Mouse (Mus musculus) c-Kit-positive CD71-positive TER-119-positive erythroid progenitor cells, embryonic 14.5 days (primary cell): ENCODE results near the gene Sap18b.
"Not testable (repeated sequence)": the region's sequence is repeated elsewhere in the genome, so short reads cannot be mapped to it uniquely, and the experiment has no call there.

Source experiments
- DNase-seq: peaks from one replicate; pipeline ENCODE4 v3.0.0-alpha.2; 2013; ENCODE audit warnings: low spot score

Gene Sap18b

GRCm38 (mm10) chr8:95822096-95822495, 3.0 kb upstream of the Sap18b start:
- DNase-seq = no peak

GRCm38 (mm10) chr8:95822699-95823098, 2.4 kb upstream of the Sap18b start:
- no peak for DNase-seq

- no peak for DNase-seq
These were observed 5.0 kb downstream of the Sap18b start for GRCm38 (mm10) chr8:95830144-95830543.

GRCm38 (mm10) chr8:95832603-95833434, 7.7 kb downstream of the Sap18b start:
- peak; percentile 85 for DNase-seq

GRCm38 (mm10) chr8:95833435-95833984, 8.4 kb downstream of the Sap18b start:
- DNase-seq = no peak

- no peak for DNase-seq
These were observed 10.7 kb downstream of the Sap18b start for GRCm38 (mm10) chr8:95835891-95836290.

GRCm38 (mm10) chr8:95837266-95837665, 12.1 kb downstream of the Sap18b start:
- no peak for DNase-seq

GRCm38 (mm10) chr8:95839289-95839688, 14.1 kb downstream of the Sap18b start:
- no peak for DNase-seq

- DNase-seq = no peak
These were observed 16.3 kb downstream of the Sap18b start for GRCm38 (mm10) chr8:95841436-95841835.

- no peak for DNase-seq
These were observed 18.8 kb downstream of the Sap18b start for GRCm38 (mm10) chr8:95843968-95844367.

GRCm38 (mm10) chr8:95845026-95845425, 19.9 kb downstream of the Sap18b start:
- DNase-seq = no peak

GRCm38 (mm10) chr8:95848061-95848551, 23.0 kb downstream of the Sap18b start:
- no peak for DNase-seq

GRCm38 (mm10) chr8:95848734-95849464, 23.8 kb downstream of the Sap18b start:
- no peak for DNase-seq

- no peak for DNase-seq
These were observed 25.2 kb downstream of the Sap18b start for GRCm38 (mm10) chr8:95850326-95850725.

- no peak for DNase-seq
These were observed 27.1 kb downstream of the Sap18b start for GRCm38 (mm10) chr8:95852290-95852689.

GRCm38 (mm10) chr8:95853102-95853843, 28.1 kb downstream of the Sap18b start, which contains the start of gene Slc38a7:
Slc38a7 (minus strand) TSS chr8:95853539.
- peak; percentile 75 for DNase-seq

GRCm38 (mm10) chr8:95854174-95854573, 29.0 kb downstream of the Sap18b start:
- no peak for DNase-seq

- DNase-seq = not testable (repeated sequence)
These were observed 38.8 kb downstream of the Sap18b start for GRCm38 (mm10) chr8:95863761-95864440.

- DNase-seq = not testable (repeated sequence)
These were observed 39.7 kb downstream of the Sap18b start for GRCm38 (mm10) chr8:95864851-95865250.

- no peak for DNase-seq
These were observed 46.5 kb downstream of the Sap18b start for GRCm38 (mm10) chr8:95871690-95872089.

GRCm38 (mm10) chr8:95875270-95875669, 50.1 kb downstream of the Sap18b start:
- DNase-seq = no peak
